Mouse (Mus musculus) liver, embryonic 14.5 days (tissue): Measurements from ENCODE around the gene Crb3. TPM values are rescaled to one million over a fixed set of nuclear protein-coding genes. Genes with fewer than 3 reads are reported as not detected.
"Not testable (repeated sequence)": the region's sequence is repeated elsewhere in the genome, so short reads cannot be mapped to it uniquely, and the experiment has no call there.

ENCODE experiments used
- ATAC-seq: fragments of 200-750 bp; cut with Nextera tagmentation; 2 replicates; pipeline ENCODE4 v1.8.0; 2017; ENCODE audit warnings: moderate number of reproducible peaks, mild to moderate bottlenecking, moderate library complexity; ENCODE audit not compliant: insufficient read depth
- DNase-seq, 3 experiments: peaks; one replicate each; pipeline ENCODE4 v3.0.0-alpha.2; 2012 to 2013; ENCODE audit warnings: low read depth in 3 of 3, low spot score in 3 of 3
- H3K27ac ChIP-seq: fragments of 300-500 bp; sonication (generic); 2 replicates; pipeline ENCODE4 v1.5.1; 2014; ENCODE audit warnings: moderate library complexity, mild to moderate bottlenecking, control low read depth, inconsistent platforms
- H3K27me3 ChIP-seq: fragments of 300-500 bp; sonication (generic); 2 replicates; pipeline ENCODE4 v1.6.1; 2014; ENCODE audit warnings: mild to moderate bottlenecking, low read length, moderate library complexity; ENCODE audit not compliant: control insufficient read depth, insufficient read depth
- H3K36me3 ChIP-seq: fragments of 300-500 bp; sonication (generic); replicated peaks from 2 replicates; pipeline ENCODE4 v1.6.1; 2014; ENCODE audit warnings: low read depth; ENCODE audit not compliant: control insufficient read depth, insufficient read depth
- H3K4me1 ChIP-seq, 2 experiments: fragments of 200-500 bp in 1 of 2; fragments of 300-500 bp in 1 of 2; sonication (generic) in 1 of 2; replicated peaks; 2 replicates each; pipeline ENCODE4 v1.6.1; 2012 to 2014; ENCODE audit warnings: antibody characterized with exemption in 1 of 2, inconsistent platforms in 1 of 2, low read length in 1 of 2; ENCODE audit not compliant: control insufficient read depth in 2 of 2, insufficient read depth in 2 of 2
- H3K4me2 ChIP-seq: fragments of 300-500 bp; sonication (generic); 2 replicates; pipeline ENCODE4 v1.6.1; 2014; ENCODE audit warnings: low read depth, mild to moderate bottlenecking, control low read depth, moderate library complexity
- H3K4me3 ChIP-seq, 2 experiments: fragments of 200-500 bp in 1 of 2; fragments of 300-500 bp in 1 of 2; sonication (generic) in 1 of 2; 2 replicates each; pipeline ENCODE4 v1.5.1; 2012 to 2014; ENCODE audit warnings: low read depth in 2 of 2, low read length in 2 of 2, mild to moderate bottlenecking in 2 of 2, control low read depth in 1 of 2, inconsistent platforms in 1 of 2, moderate library complexity in 1 of 2; ENCODE audit not compliant: insufficient read depth in 1 of 2
- H3K9ac ChIP-seq: fragments of 300-500 bp; sonication (generic); replicated peaks from 2 replicates; pipeline ENCODE4 v1.6.1; 2014; ENCODE audit warnings: mild to moderate bottlenecking, control low read depth, moderate library complexity
- H3K9me3 ChIP-seq: fragments of 300-500 bp; sonication (generic); 2 replicates; pipeline ENCODE4 v1.6.1; 2016; ENCODE audit warnings: low read length, mixed read lengths; ENCODE audit not compliant: control insufficient read depth
- CTCF ChIP-seq: IDR thresholded peaks from 2 replicates; pipeline ENCODE4 v1.5.1; 2016; ENCODE audit warnings: antibody characterized with exemption, low read depth, control low read depth
- EP300 ChIP-seq: IDR thresholded peaks from 2 replicates; pipeline ENCODE4 v1.6.1; 2016; ENCODE audit warnings: antibody characterized with exemption, low read depth
- WGBS: fragments of 180-500 bp; shearing (Covaris S2); extraction: QIAGEN DNeasy Blood & Tissue Kit; methylation state at CpG from one replicate; pipeline ENCODE4 v1.1.7; 2014; ENCODE audit not compliant: insufficient replicate concordance; 5-methylcytosine and 5-hydroxymethylcytosine counted together
- polyA plus RNA-seq, 2 experiments: library from polyadenylated mRNA; depleted of rRNA in 1 of 2; stranded (reverse) in 1 of 2; unstranded in 1 of 2; fragments of >200 nt; fragmentation: Nextera tagmentation in 1 of 2; extraction: Ambion mirVana in 1 of 2; gene quantifications; 2 replicates each; pipeline versions ENCODE4 v1.2.1 to v1.2.3; 2012 to 2014

Gene Crb3
- polyA plus RNA-seq, 2 experiments, result 4.4 to 6.1 TPM

DNA sequence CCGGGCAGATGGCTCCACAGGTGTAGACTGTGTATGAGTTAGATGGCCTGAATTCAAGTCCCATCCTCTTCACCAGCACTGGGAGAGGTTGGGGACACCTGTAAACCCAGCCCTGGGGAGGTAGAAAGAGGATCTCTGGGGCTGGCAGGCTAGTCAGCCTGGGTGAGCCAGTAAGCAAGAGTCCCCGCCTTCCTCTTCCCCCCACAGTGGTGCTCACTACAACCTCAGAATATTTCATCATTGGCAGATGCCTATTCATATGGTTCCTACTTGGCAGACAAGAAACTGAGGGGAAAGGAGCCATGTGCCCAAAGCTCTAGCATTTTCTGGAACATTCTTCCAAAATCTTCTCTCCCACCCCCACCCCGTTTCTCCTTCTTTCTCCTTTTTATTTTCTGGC, 10.1 kb upstream of the Crb3 start:
- no peaks in the 10 kb centered on the region for H3K4me1 ChIP-seq
- no peak overlapping the region for H3K27ac ChIP-seq
- TF ChIP-seq EP300 (no peak), CTCF (no peak)
- no peaks in the 10 kb centered on the region for H3K36me3 ChIP-seq
- H3K4me3 ChIP-seq, result no peak overlapping the region
- ATAC-seq (no peak), DNase-seq (no peak)
- H3K9ac ChIP-seq, result no peak overlapping the region
- no peaks in the 10 kb centered on the region for H3K9me3 ChIP-seq
- H3K4me2 ChIP-seq, result no peak overlapping the region
- WGBS, result 70% methylated on average over 3 of the region's 3 CpGs
- H3K27me3 ChIP-seq, result no peaks in the 10 kb centered on the region

DNA sequence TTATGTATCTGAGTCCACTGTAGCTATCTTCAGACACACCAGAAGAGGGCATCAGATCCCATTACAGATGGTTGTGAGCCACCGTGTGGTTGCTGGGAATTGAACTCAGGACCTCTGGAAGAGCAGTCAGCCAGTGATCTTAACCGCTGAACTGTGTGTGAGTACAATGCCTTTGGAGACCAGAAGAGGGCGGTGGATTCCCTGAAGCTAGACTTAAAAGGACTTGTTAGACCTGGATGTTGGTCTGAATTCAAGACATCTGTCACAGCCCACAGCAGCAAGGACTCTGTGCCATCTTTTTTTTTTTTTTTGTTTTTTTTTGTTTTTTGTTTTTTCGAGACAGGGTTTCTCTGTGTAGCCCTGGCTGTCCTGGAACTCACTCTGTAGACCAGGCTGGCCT, 7.2 kb upstream of the Crb3 start:
- 52% methylated on average over 4 of the region's 4 CpGs for WGBS
- H3K9ac ChIP-seq, H3K4me3 ChIP-seq, H3K4me1 ChIP-seq, H3K27ac ChIP-seq, H3K36me3 ChIP-seq, DNase-seq, H3K9me3 ChIP-seq, H3K27me3 ChIP-seq, H3K4me2 ChIP-seq, ATAC-seq: not testable (repeated sequence)
- peak; percentile 50 for TF ChIP-seq CTCF

DNA sequence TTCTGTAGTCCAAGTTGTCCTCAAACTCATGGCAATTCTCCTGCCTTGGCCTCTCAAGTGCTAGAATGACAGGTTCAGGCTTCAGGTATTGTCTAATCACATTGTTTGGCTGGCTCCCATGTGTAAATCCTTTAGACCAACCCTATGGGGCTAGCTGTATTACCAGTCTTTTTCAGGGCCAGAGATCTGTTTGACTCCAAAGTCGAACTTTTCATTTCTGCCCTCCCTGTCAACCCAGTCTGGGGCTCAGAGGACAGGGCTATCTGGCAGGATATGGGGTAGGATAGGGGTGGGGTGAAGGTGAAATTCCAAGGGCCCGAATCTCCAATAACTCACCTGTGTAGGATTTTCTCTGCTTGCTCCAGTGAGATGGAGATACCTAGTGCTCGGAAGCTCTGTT, 2.7 kb upstream of the Crb3 start:
- DNase-seq, result no peak
- H3K4me2 ChIP-seq, result no peak overlapping the region
- H3K36me3 ChIP-seq, result no peaks in the 10 kb centered on the region
- no peak overlapping the region for H3K4me3 ChIP-seq
- H3K9ac ChIP-seq, result no peak overlapping the region
- H3K27ac ChIP-seq, result no peak overlapping the region
- ATAC-seq, result no peak
- peaks cover 11% of the 10 kb centered on the region for H3K27me3 ChIP-seq
- TF ChIP-seq CTCF (no peak), EP300 (no peak)
- no peaks in the 10 kb centered on the region for H3K9me3 ChIP-seq
- peaks cover 5 to 6% of the 10 kb centered on the region in 2 experiments; a peak in 3 of 4 replicates for H3K4me1 ChIP-seq
- WGBS, result 54% methylated on average over 3 of the region's 3 CpGs

DNA sequence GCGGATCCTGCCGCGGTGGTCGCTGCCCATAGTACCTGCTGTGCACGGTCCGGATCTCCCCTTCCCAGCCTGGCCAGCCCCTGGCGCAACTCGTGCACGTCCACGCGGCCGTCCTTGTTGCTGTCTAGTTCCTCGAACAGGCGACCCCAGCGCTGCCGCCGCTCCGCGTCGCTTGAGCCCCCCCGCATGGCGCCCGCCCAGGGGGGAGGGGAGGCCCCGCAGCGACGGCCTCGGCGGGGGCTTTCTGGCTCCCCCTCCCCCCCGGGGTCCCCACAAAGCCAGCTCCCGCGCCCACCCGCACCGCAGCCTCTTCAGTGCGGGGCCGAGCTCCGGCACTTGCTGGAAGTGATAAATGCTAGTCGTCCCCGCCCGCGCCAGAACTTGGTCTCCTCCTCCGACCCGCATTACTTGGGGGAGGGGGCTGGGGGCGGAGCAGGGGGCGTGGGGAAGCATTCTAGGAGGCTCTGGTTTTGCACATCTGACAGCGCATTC, 627 bp downstream of the Crb3 start, which contains the start of gene Slc25a23:
TSS of gene Slc25a23 (minus strand) at position 378 of the 492 bp plus-strand sequence.
- Histone ChIP-seq H3K4me2 (peak within 1 kb of the TSS; percentile 96), H3K9me3 (no peaks in the 10 kb centered on the region), H3K36me3 (no peaks in the 10 kb centered on the region), H3K9ac (peak within 1 kb of the TSS; percentile 52), H3K27me3 (peaks cover 34% of the 10 kb centered on the region), H3K27ac (no peak within 1 kb of the TSS), H3K4me3 (peak within 1 kb of the TSS; percentile 54 to 63), H3K4me1 (peaks cover 5 to 6% of the 10 kb centered on the region in 2 experiments; a peak in 3 of 4 replicates)
- peak; percentile 19; the same call in 1 of the 2 replicates for ATAC-seq
- TF ChIP-seq CTCF (no peak), EP300 (no peak)
- under 1% methylated on average over 36 of the region's 45 CpGs for WGBS
- DNase-seq, result no peak

DNA sequence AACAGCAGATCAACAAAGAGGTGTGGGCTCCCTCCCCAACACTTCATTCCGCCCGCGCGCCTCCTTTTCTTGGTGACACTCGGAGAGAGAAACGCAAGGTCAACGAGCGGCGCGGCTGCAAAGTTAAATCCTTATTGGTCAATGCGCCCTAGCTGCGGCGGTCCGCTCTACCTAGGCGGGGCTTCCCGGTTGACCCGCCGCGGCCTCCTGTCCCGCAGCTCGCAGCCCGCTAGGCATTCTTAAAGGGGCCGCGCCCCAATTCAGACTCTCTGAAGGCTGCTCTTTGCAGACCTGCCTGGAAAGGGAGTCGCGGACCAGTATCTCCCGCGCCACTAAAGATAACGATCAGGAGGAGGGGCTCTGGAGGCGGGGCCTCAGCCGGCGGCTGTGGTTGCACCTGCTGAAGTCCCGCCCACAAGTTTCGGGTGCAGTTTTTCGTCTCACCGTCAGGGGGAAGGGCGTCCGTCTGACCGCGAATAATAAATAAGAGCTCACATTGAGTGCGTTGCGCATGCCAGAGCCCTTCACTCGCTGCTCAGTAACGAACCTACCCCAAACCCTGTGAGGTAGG, 1.4 kb downstream of the Crb3 start:
- peak overlapping the region; percentile 96 for H3K4me2 ChIP-seq
- no peak overlapping the region for H3K27ac ChIP-seq
- H3K4me1 ChIP-seq, result peaks cover 5 to 6% of the 10 kb centered on the region in 2 experiments; a peak in 3 of 4 replicates
- WGBS, result under 1% methylated on average over 44 of the region's 44 CpGs
- no peaks in the 10 kb centered on the region for H3K9me3 ChIP-seq
- TF ChIP-seq EP300, result no peak
- TF ChIP-seq CTCF, result peak; percentile 83
- H3K36me3 ChIP-seq, result no peaks in the 10 kb centered on the region
- no peak overlapping the region; the same call in 1 of the 2 replicates for H3K9ac ChIP-seq
- peak overlapping the region; percentile 54 to 63 for H3K4me3 ChIP-seq
- ATAC-seq (peak; percentile 78), DNase-seq (peak; percentile 78 to 87 (median 83))
- H3K27me3 ChIP-seq, result peaks cover 34% of the 10 kb centered on the region
